Mouse (Mus musculus) G1E-ER4 (cell line): ENCODE measurements around the gene Filip1. TPM values are rescaled to one million over a fixed set of nuclear protein-coding genes. Genes with fewer than 3 reads are reported as not detected.

Source experiments
- GATA1 ChIP-seq: IDR thresholded peaks from one replicate; pipeline ENCODE4 v1.8.0; 2012; ENCODE audit warnings: low read length, inconsistent platforms
- polyA plus RNA-seq: library from polyadenylated mRNA; stranded (reverse); fragments of >175 nt; gene quantifications from 2 replicates; pipeline ENCODE4 v1.2.3, GENCODE M21; 2012

Gene Filip1
- polyA plus RNA-seq, 1 experiment: not detected

DNA sequence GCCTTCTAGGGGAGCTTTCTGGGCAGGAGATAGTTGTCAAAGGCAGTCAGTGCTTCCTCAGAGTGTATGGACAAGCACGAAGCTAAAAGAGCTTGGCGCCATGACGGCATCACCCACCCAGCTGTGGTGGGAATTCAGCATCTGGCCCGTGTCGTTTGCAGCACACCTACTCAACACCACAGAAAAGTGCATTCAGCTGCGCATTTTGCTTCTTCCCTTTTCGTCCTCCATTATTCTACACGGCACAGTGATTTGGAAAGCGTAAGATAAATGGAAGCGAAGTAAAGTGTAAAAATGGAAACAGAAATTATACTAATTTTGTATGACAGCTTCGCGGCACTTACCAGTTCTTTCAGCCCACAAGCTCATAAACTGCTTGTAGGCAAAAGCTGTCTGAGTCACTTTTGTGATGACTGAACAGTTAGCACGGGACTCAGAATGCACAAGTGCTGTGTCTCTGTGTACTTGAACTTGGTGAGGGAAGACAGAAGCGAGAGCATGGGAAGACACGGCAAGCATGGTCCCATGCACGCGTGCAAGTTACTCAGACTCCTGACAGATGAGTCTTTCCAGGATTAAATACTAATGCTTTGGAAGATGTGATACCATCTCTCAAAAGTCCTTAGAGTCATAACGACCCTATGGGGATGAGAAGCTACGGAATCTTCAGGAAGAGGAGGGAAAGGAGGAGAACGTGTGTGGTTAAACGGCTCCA lies 85.3 kb downstream of the Filip1 start:
- no peak for TF ChIP-seq GATA1

DNA sequence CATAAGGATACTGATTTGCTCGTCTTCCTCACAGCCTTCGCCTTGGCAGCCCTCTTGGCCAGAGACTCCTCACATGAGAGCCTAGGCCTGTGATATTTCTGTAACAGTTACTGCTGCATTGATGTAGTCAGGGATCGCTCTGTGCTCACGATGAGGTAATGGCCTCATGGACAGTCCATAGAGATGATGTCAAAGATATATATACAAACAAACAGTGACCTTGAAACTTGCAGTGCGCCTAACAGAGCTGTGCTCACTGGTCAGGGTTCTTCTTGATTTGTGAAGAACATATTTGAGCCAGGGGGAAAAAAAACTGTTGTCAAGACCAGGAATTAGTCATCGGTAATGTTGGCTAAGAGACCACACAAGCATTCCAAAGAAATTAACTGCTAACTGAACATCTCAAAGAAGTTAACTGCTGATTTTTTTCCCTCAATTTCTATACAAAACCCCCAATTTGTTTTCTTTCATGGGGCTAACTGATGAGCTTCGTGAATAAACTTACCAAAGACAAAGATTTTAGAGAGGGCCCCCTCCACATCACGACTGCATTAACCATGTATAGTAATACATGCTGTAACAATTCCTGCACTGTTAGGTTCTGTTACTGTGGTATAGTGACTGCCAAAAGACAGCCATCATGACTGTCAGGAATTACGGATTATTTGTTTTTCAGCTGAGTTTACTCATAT lies 86.0 kb downstream of the Filip1 start:
- TF ChIP-seq GATA1: no peak

GRCm38 (mm10) chr9:79925950-79926349 lies 86.7 kb downstream of the Filip1 start:
- TF ChIP-seq GATA1: no peak

- TF ChIP-seq GATA1: no peak
These were observed 89.4 kb downstream of the Filip1 start for GRCm38 (mm10) chr9:79923262-79923661.

DNA sequence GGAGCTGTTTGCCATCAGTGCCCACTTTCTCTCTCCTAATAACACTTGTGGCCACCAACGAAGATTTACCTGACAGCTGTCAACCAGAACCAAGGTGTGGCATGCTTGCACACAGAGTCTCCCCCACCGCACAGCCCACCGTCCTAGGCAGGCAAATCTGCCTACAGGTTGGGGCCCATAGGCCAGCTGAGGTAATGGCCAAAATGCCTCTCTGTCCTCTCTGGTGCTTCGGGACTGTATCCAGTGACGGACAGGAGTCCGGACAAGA lies 90.2 kb downstream of the Filip1 start:
- TF ChIP-seq GATA1: no peak

DNA sequence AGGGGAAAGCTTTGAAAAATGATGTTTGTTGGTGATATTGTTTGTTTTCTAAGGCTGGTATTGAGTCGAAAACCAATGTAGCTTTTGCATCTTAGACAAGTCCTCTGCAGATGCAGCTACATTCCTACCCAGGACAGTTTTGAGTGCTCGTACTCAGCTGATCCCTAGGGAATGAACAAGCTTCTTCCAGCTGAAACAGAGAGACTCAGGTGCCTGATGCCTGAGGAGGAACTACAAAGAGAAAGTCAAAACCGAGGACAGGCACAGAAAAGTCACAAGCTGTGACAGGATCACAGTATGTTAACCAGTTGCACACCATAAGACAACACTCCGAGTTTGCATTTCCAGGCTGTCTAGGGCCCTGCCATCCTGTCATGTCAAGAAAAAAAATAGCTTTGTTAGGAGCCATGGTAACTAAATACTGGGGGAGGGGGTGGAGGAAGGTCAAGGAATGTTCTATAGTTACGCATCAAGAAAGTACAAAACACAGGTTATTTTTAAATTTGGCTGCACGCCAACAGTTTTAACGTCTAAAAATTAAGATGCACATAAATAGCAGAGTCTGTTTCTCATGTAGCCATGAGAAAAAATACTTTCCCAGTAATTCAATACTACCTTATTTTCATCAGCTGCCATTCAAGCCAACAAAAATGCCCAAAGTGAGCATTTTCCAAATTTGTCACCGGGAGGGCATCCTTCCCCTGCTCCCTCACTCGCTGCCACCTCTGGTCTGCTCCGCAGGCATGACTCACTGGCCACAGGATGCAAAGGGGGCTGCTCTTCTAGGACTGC lies 90.8 kb downstream of the Filip1 start:
- TF ChIP-seq GATA1: no peak

DNA sequence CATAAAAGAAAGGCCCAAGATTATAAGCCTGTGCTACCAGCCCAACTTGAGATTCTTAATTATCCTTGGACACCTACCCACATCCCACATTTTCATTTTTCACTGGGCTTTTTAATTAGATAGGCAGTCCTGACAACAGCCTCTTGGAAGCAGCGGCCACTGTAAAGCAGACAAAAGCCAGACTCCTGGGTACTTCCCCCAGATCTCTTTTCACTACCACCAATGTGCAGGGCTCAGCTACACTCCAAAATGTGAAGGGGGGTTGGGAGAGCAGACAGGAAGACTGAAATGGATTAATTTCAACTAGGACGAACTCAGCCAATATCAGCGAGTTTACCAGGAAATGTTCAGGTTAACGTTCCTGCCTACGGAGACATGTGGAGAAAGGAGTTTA lies 92.1 kb downstream of the Filip1 start:
- no peak for TF ChIP-seq GATA1

- TF ChIP-seq GATA1: no peak
These were observed 92.7 kb downstream of the Filip1 start for GRCm38 (mm10) chr9:79919750-79920539.

GRCm38 (mm10) chr9:79919303-79919721 lies 93.3 kb downstream of the Filip1 start:
- TF ChIP-seq GATA1: no peak

- TF ChIP-seq GATA1: no peak
These were observed 94.1 kb downstream of the Filip1 start for GRCm38 (mm10) chr9:79918325-79919117.

DNA sequence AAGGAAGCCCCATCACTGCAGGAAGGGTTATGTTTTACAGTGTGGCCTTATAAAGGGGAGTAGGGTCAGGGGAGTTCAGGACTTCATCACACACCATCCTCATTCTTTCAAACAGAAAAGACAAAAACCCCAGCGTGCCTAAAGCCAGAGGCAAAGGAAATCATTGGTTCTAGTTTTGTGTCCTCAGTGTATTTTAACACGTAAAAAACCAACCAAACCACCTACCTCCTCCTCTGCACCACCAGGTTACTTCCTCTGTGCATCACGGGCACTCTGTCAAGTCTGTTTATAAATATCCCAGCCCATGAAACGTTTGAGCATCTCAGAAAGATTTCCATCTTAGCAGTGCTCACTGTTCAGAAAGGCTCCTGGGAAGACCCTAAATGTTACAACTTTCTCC lies 98.4 kb downstream of the Filip1 start:
- no peak for TF ChIP-seq GATA1

GRCm38 (mm10) chr9:79912971-79913370 lies 99.7 kb downstream of the Filip1 start:
- no peak for TF ChIP-seq GATA1

- TF ChIP-seq GATA1: no peak
These were observed 102.5 kb downstream of the Filip1 start for GRCm38 (mm10) chr9:79910166-79910565.

- TF ChIP-seq GATA1: no peak
These were observed 113.8 kb downstream of the Filip1 start for GRCm38 (mm10) chr9:79898815-79899214.

DNA sequence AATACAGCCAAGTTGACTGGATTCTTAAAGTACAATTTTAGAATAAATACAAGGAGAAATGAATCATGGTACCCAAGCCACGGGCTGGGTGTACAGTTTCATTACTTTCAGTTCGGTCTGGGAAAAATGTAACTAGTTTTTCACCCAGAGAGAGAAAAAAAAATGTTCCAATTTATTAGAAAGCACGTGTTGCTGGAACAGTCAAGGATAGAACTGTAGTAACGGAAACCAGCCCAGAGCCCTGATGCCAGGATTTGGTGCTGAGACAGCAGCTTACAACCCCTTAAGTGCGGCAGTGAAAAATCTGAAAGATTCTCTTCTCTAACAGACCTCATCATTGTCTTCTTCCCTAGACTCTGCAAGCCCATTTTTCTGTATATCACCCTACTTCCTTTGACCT lies 118.0 kb downstream of the Filip1 start:
- TF ChIP-seq GATA1: no peak
